Mouse (Mus musculus): Measurements from ENCODE around the gene Plvap.

Gene Plvap

GRCm38 (mm10) chr8:71464513-71465500 lies 46.7 kb downstream of the Plvap start, which contains the start of gene Mrpl34:
TSS of gene Mrpl34 (plus strand) at chr8:71464959.
- peak; percentile 100 for DNase-seq (ENCODE audit: low read depth)

GRCm38 (mm10) chr8:71463188-71464033 lies 48.1 kb downstream of the Plvap start, which contains the start of gene Abhd8:
TSS of gene Abhd8 (minus strand) at chr8:71463655.
- peak; percentile 96 for DNase-seq (ENCODE audit: low read depth)

GRCm38 (mm10) chr8:71462786-71463185 lies 48.8 kb downstream of the Plvap start:
- DNase-seq (ENCODE audit: low read depth): peak; percentile 96

- no peak for DNase-seq (ENCODE audit: low read depth)
Measured at GRCm38 (mm10) chr8:71462191-71462590, 49.4 kb downstream of the Plvap start.

GRCm38 (mm10) chr8:71461152-71461840 lies 50.3 kb downstream of the Plvap start:
- DNase-seq (ENCODE audit: low read depth): no peak

- DNase-seq (ENCODE audit: low read depth): no peak
Measured at GRCm38 (mm10) chr8:71460716-71461115, 50.8 kb downstream of the Plvap start.

GRCm38 (mm10) chr8:71457659-71458270 lies 53.8 kb downstream of the Plvap start:
- DNase-seq (ENCODE audit: low read depth): no peak

GRCm38 (mm10) chr8:71456906-71457305 lies 54.6 kb downstream of the Plvap start:
- DNase-seq (ENCODE audit: low read depth): no peak

- no peak for DNase-seq (ENCODE audit: low read depth)
Measured at GRCm38 (mm10) chr8:71454668-71455067, 56.9 kb downstream of the Plvap start.

GRCm38 (mm10) chr8:71452669-71453068 lies 58.9 kb downstream of the Plvap start:
- no peak for DNase-seq (ENCODE audit: low read depth)

GRCm38 (mm10) chr8:71451777-71452176 lies 59.8 kb downstream of the Plvap start:
- no peak for DNase-seq (ENCODE audit: low read depth)

GRCm38 (mm10) chr8:71451337-71451736 lies 60.2 kb downstream of the Plvap start:
- no peak for DNase-seq (ENCODE audit: low read depth)

Data from naive thymus-derived CD4-positive, alpha-beta T cell, adult 2 months (primary cell).